Mouse (Mus musculus) kidney, adult 2 months (tissue): Measurements from ENCODE around the gene Vamp2.

Experiments used
- CTCF ChIP-seq: fragments of 200-500 bp; conservative IDR thresholded peaks from 2 replicates; pipeline ENCODE4 v1.5.1; 2011; ENCODE audit warnings: low read depth, mild to moderate bottlenecking, control low read depth, low read length, moderate library complexity, mixed read lengths; ENCODE audit not compliant: insufficient read depth, insufficient read length
- POLR2A ChIP-seq: fragments of 200-500 bp; IDR thresholded peaks from one replicate; pipeline ENCODE4 v1.6.1; 2011; ENCODE audit warnings: low read depth, low read length, control low read depth

- no peak for TF ChIP-seq POLR2A
- no peak for TF ChIP-seq CTCF
Observed at GRCm38 (mm10) chr11:69053848-69054247, 34.4 kb upstream of the Vamp2 start.
